Mouse (Mus musculus) neural tube, embryonic 15.5 days (tissue): ENCODE data around the gene Crybb1. TPM values are rescaled to one million over a fixed set of nuclear protein-coding genes. Genes with fewer than 3 reads are reported as not detected.

Experiments
- ATAC-seq: fragments of 200-750 bp; cut with Nextera tagmentation; 2 replicates; pipeline ENCODE4 v1.8.0; 2017; ENCODE audit warnings: mild to moderate bottlenecking, moderate TSS enrichment, moderate library complexity; ENCODE audit not compliant: low FRiP score
- H3K27ac ChIP-seq: fragments of 300-500 bp; sonication (generic); replicated peaks from 2 replicates; pipeline ENCODE4 v1.5.1; 2015; ENCODE audit warnings: mild to moderate bottlenecking, inconsistent platforms
- H3K27me3 ChIP-seq: fragments of 300-500 bp; sonication (generic); replicated peaks from 2 replicates; pipeline ENCODE4 v1.6.1; 2015; ENCODE audit warnings: inconsistent platforms
- H3K36me3 ChIP-seq: fragments of 300-500 bp; sonication (generic); 2 replicates; pipeline ENCODE4 v1.6.1; 2015; ENCODE audit warnings: inconsistent platforms
- H3K4me1 ChIP-seq: fragments of 300-500 bp; sonication (generic); 2 replicates; pipeline ENCODE4 v1.6.1; 2015; ENCODE audit warnings: inconsistent platforms
- H3K4me2 ChIP-seq: fragments of 300-500 bp; sonication (generic); 2 replicates; pipeline ENCODE4 v1.6.1; 2015; ENCODE audit warnings: inconsistent platforms, mild to moderate bottlenecking, moderate library complexity
- H3K4me3 ChIP-seq: fragments of 300-500 bp; sonication (generic); replicated peaks from 2 replicates; pipeline ENCODE4 v1.5.1; 2015; ENCODE audit warnings: mild to moderate bottlenecking, inconsistent platforms
- H3K9ac ChIP-seq: fragments of 300-500 bp; sonication (generic); replicated peaks from 2 replicates; pipeline ENCODE4 v1.6.1; 2015; ENCODE audit warnings: mild to moderate bottlenecking, inconsistent platforms
- H3K9me3 ChIP-seq: fragments of 300-500 bp; sonication (generic); replicated peaks from 2 replicates; pipeline ENCODE4 v1.6.1; 2016; ENCODE audit warnings: inconsistent platforms
- WGBS: fragments of 180-500 bp; shearing (Covaris S2); methylation state at CpG from one replicate; pipeline ENCODE4 v1.1.7; 2015; ENCODE audit warnings: mixed read lengths; 5-methylcytosine and 5-hydroxymethylcytosine counted together
- polyA plus RNA-seq: library from polyadenylated mRNA; unstranded; fragments of >200 nt; fragmentation: Nextera tagmentation; extraction: Ambion mirVana; gene quantifications from 2 replicates; pipeline ENCODE4 v1.2.1, GENCODE M21; 2015

Gene Crybb1
- polyA plus RNA-seq, 1 experiment from 2014 or later, result 6.2 TPM

GRCm38 (mm10) chr5:112270764-112271541 lies 15.3 kb downstream of the Crybb1 start:
- no peaks in the 10 kb centered on the region for H3K9me3 ChIP-seq
- peak overlapping the region; percentile 45 for H3K27ac ChIP-seq
- no peaks in the 10 kb centered on the region for H3K36me3 ChIP-seq
- H3K4me1 ChIP-seq, result peaks cover 23% of the 10 kb centered on the region
- no peak overlapping the region; the same call in 1 of the 2 replicates for H3K4me3 ChIP-seq
- H3K9ac ChIP-seq, result peak overlapping the region; percentile 18; the same call in 1 of the 2 replicates
- H3K27me3 ChIP-seq, result 0 out of 2 replicates have a peak, but pooled peaks cover 10% of the 10 kb centered on the region
- H3K4me2 ChIP-seq, result peak overlapping the region; percentile 39
- WGBS, result 18% methylated on average over 24 of the region's 24 CpGs
- ATAC-seq, result peak; percentile 51; the same call in 1 of the 2 replicates

- Histone ChIP-seq H3K4me2 (no peak overlapping the region), H3K27ac (no peak overlapping the region), H3K36me3 (no peaks in the 10 kb centered on the region), H3K4me3 (no peak overlapping the region), H3K9ac (no peak overlapping the region), H3K27me3 (0 out of 2 replicates have a peak, but pooled peaks cover 8% of the 10 kb centered on the region), H3K4me1 (peaks cover 33% of the 10 kb centered on the region), H3K9me3 (no peaks in the 10 kb centered on the region)
- WGBS, result 77% methylated on average over 2 of the region's 2 CpGs
- no peak for ATAC-seq
Measured at GRCm38 (mm10) chr5:112272934-112273333, 17.3 kb downstream of the Crybb1 start.

- H3K9ac ChIP-seq, result no peak overlapping the region
- H3K27me3 ChIP-seq, result 0 out of 2 replicates have a peak, but pooled peaks cover 3% of the 10 kb centered on the region
- WGBS, result 45% methylated on average over 2 of the region's 2 CpGs
- no peak overlapping the region for H3K27ac ChIP-seq
- peaks cover 42% of the 10 kb centered on the region for H3K4me1 ChIP-seq
- no peaks in the 10 kb centered on the region for H3K9me3 ChIP-seq
- H3K4me3 ChIP-seq, result no peak overlapping the region
- H3K4me2 ChIP-seq, result no peak overlapping the region
- H3K36me3 ChIP-seq, result no peaks in the 10 kb centered on the region
- no peak for ATAC-seq
Measured at GRCm38 (mm10) chr5:112273746-112274463, 18.3 kb downstream of the Crybb1 start.

GRCm38 (mm10) chr5:112275021-112275804 lies 19.6 kb downstream of the Crybb1 start:
- peak overlapping the region; percentile 88; the same call in 1 of the 2 replicates for H3K27ac ChIP-seq
- H3K27me3 ChIP-seq, result 0 out of 2 replicates have a peak, but pooled peaks cover 3% of the 10 kb centered on the region
- H3K36me3 ChIP-seq, result no peaks in the 10 kb centered on the region
- peak overlapping the region; percentile 70 for H3K4me2 ChIP-seq
- H3K4me3 ChIP-seq, result peak overlapping the region; percentile 77; the same call in 1 of the 2 replicates
- peaks cover 50% of the 10 kb centered on the region for H3K4me1 ChIP-seq
- no peak overlapping the region for H3K9ac ChIP-seq
- ATAC-seq, result no peak
- WGBS, result 52% methylated on average over 3 of the region's 4 CpGs
- H3K9me3 ChIP-seq, result no peaks in the 10 kb centered on the region

- 0 out of 2 replicates have a peak, but pooled peaks cover 3% of the 10 kb centered on the region for H3K27me3 ChIP-seq
- peak within 1 kb of the TSS; percentile 88 for H3K27ac ChIP-seq
- H3K9me3 ChIP-seq, result no peaks in the 10 kb centered on the region
- peak within 1 kb of the TSS; percentile 73 for H3K9ac ChIP-seq
- ATAC-seq, result peak; percentile 95
- H3K36me3 ChIP-seq, result no peaks in the 10 kb centered on the region
- H3K4me3 ChIP-seq, result peak within 1 kb of the TSS; percentile 77
- WGBS, result under 1% methylated on average over 50 of the region's 62 CpGs
- H3K4me2 ChIP-seq, result peak within 1 kb of the TSS; percentile 93
- H3K4me1 ChIP-seq, result peaks cover 38% of the 10 kb centered on the region
Measured at GRCm38 (mm10) chr5:112276267-112276873, 20.8 kb downstream of the Crybb1 start, which contains the start of gene Tpst2. Tpst2 (plus strand) TSS chr5:112276691.

GRCm38 (mm10) chr5:112276907-112277348 lies 21.3 kb downstream of the Crybb1 start:
- Histone ChIP-seq H3K4me2 (peak overlapping the region; percentile 93), H3K9ac (peak overlapping the region; percentile 73), H3K4me3 (peak overlapping the region; percentile 77), H3K9me3 (no peaks in the 10 kb centered on the region), H3K4me1 (peaks cover 37% of the 10 kb centered on the region), H3K27ac (peak overlapping the region; percentile 78), H3K36me3 (no peaks in the 10 kb centered on the region), H3K27me3 (0 out of 2 replicates have a peak, but pooled peaks cover 3% of the 10 kb centered on the region)
- ATAC-seq, result no peak; the same call in 1 of the 2 replicates
- WGBS, result under 1% methylated on average over 24 of the region's 24 CpGs

- Histone ChIP-seq H3K9ac (no peak overlapping the region), H3K36me3 (no peaks in the 10 kb centered on the region), H3K4me3 (no peak overlapping the region), H3K27me3 (0 out of 2 replicates have a peak, but pooled peaks cover 3% of the 10 kb centered on the region), H3K4me2 (peak overlapping the region; percentile 93), H3K27ac (no peak overlapping the region), H3K4me1 (peaks cover 37% of the 10 kb centered on the region), H3K9me3 (no peaks in the 10 kb centered on the region)
- ATAC-seq, result no peak
- WGBS, result 92% methylated on average over 11 of the region's 11 CpGs
Measured at GRCm38 (mm10) chr5:112277906-112278470, 22.4 kb downstream of the Crybb1 start.

GRCm38 (mm10) chr5:112279181-112280021 lies 23.8 kb downstream of the Crybb1 start:
- H3K4me1 ChIP-seq, result peaks cover 45% of the 10 kb centered on the region
- H3K27ac ChIP-seq, result no peak overlapping the region
- no peaks in the 10 kb centered on the region for H3K9me3 ChIP-seq
- no peak for ATAC-seq
- 0 out of 2 replicates have a peak, but pooled peaks cover 3% of the 10 kb centered on the region for H3K27me3 ChIP-seq
- 87% methylated on average over 17 of the region's 17 CpGs for WGBS
- no peaks in the 10 kb centered on the region for H3K36me3 ChIP-seq
- no peak overlapping the region for H3K4me3 ChIP-seq
- H3K9ac ChIP-seq, result no peak overlapping the region
- H3K4me2 ChIP-seq, result no peak overlapping the region

GRCm38 (mm10) chr5:112280151-112280550 lies 24.5 kb downstream of the Crybb1 start:
- Histone ChIP-seq H3K27ac (no peak overlapping the region), H3K9me3 (no peaks in the 10 kb centered on the region), H3K9ac (no peak overlapping the region), H3K4me1 (peaks cover 46% of the 10 kb centered on the region), H3K27me3 (no peaks in the 10 kb centered on the region), H3K36me3 (no peaks in the 10 kb centered on the region), H3K4me3 (no peak overlapping the region), H3K4me2 (no peak overlapping the region)
- WGBS, result 83% methylated on average over 7 of the region's 7 CpGs
- ATAC-seq, result no peak
